ENCODE assay signal across 19 mouse cellular contexts in the genomic region with DNA sequence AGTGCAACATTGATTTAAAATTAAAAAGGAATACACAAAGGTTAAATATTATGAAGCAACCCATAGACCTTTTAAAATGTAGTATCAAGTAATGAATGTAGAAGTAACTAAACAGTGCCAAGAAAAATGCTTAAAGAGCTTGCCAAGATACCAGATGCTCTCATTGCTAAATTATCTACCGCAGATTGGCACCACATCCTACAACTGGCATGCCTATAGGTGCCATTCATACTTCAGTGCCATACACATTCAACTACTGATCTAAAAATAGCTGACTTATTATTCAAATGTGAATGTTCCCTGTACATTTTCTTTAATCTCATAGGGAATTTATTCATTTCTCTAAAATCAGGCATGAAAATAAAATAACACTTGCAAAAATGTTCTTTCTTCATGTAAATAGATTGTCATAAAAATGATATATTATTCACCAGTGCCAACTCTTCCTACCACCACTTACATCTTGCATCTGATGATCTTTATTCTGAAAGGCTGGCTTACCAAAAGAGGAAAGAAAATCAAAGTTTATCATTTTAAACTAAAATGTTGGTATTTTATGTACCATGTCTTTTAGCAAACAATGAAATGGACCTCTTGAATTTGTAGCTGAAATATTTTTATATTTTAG.
DNase-seq lines count a peak whose midpoint lies in the region; ATAC-seq lines count a peak whose summit lies in the region.
"Had no signal": no experiment of that assay in that cellular context is flagged by ENCODE, and none has a peak within 500 bp of the region (broad histone marks: within the 10 kb centered on the region; RNA-seq: fewer than 3 reads in every experiment).

No protein-coding gene starts in this region.

- H3K36me3 ChIP-seq in kidney, embryonic 14.5 days (ENCODE audit: control insufficient read depth, insufficient read depth, low read length), result no peaks in the 10 kb centered on the region
- H3K36me3 ChIP-seq: heart, embryonic 13.5 days; midbrain, embryonic 13.5 days; stomach, embryonic 15.5 days had no signal

- H3K4me2 ChIP-seq in kidney, embryonic 14.5 days (replicated peaks; ENCODE audit: low read depth, low read length), result no peak overlapping the region
- H3K4me2 ChIP-seq: heart, embryonic 13.5 days; lung, embryonic 14.5 days; midbrain, embryonic 13.5 days; stomach, embryonic 15.5 days had no signal

- H3K27me3 ChIP-seq in kidney, embryonic 14.5 days (ENCODE audit: control insufficient read depth, insufficient read depth, low read length), result no peaks in the 10 kb centered on the region
- H3K27me3 ChIP-seq: heart, embryonic 13.5 days; midbrain, embryonic 13.5 days; stomach, embryonic 15.5 days had no signal

- no peak overlapping the region for H3K4me3 ChIP-seq in kidney, embryonic 14.5 days (ENCODE audit: low read length)
- H3K4me3 ChIP-seq: heart, embryonic 13.5 days; midbrain, embryonic 13.5 days; stomach, embryonic 15.5 days had no signal

- no peak overlapping the region for H3K27ac ChIP-seq in kidney, embryonic 14.5 days (ENCODE audit: low read depth, low read length)
- H3K27ac ChIP-seq: heart, embryonic 13.5 days; midbrain, embryonic 13.5 days; stomach, embryonic 15.5 days had no signal

- no peaks in the 10 kb centered on the region for H3K9me3 ChIP-seq in kidney, embryonic 14.5 days (ENCODE audit: control insufficient read depth, low read length)
- H3K9me3 ChIP-seq: heart, embryonic 13.5 days; midbrain, embryonic 13.5 days; stomach, embryonic 15.5 days had no signal

- no peak overlapping the region for H3K9ac ChIP-seq in kidney, embryonic 14.5 days (ENCODE audit: low read depth, low read length)
- H3K9ac ChIP-seq: heart, embryonic 13.5 days; lung, embryonic 14.5 days; midbrain, embryonic 13.5 days; stomach, embryonic 15.5 days had no signal

- intact Hi-C loops in left cerebral cortex, postnatal 4 days (cut with DNase I), result no loop called here

- peak; percentile 39 to 54 for DNase-seq in cerebellum, postnatal 10 days
- no peak for DNase-seq in cerebellum, postnatal 4 days (ENCODE audit: low spot score in 2 of 2)
- DNase-seq in layer of hippocampus, adult 18-20 months (ENCODE audit: low spot score in 2 of 2), result peak; percentile 1 to 37
- no peak for DNase-seq in layer of hippocampus, postnatal 10 days (ENCODE audit: low spot score in 2 of 2)
- peak; percentile 71 for DNase-seq in brain, embryonic 18.5 days (ENCODE audit: low read depth, low spot score)
- DNase-seq in left cerebral cortex, postnatal 4 days, result peak; percentile 19
- no peak for DNase-seq in cerebellum, adult 8-10 months
- DNase-seq: adrenal gland, postnatal 25 days; heart, postnatal 4 days; kidney, postnatal 10 days; liver; lung, embryonic 14.5 days; thymus, postnatal 36 days had no signal

- H3K4me1 ChIP-seq in kidney, embryonic 14.5 days (ENCODE audit: control insufficient read depth, insufficient read depth, low read length), result no peaks in the 10 kb centered on the region
- H3K4me1 ChIP-seq: heart, embryonic 13.5 days; stomach, embryonic 15.5 days had no signal

- no peak for ATAC-seq in kidney, embryonic 14.5 days (ENCODE audit: low FRiP score, low TSS enrichment)
- ATAC-seq: activated CD4-positive, CD25-positive, alpha-beta regulatory T cell, adult 4 months; intestine, postnatal 0 days; midbrain, embryonic 13.5 days had no signal

- WGBS in kidney, embryonic 14.5 days, result 95% methylated on average over 1 of the region's 1 CpGs

Comparison
In these comparisons a context has a peak if more than half of its experiments do, and no peak if none do; other contexts are left out.
1. DNase-seq: peak in cerebellum, postnatal 10 days (2 of 2), layer of hippocampus, adult 18-20 months (2 of 2), brain, embryonic 18.5 days (single experiment) and left cerebral cortex, postnatal 4 days (single experiment); none in cerebellum, postnatal 4 days (0 of 2), layer of hippocampus, postnatal 10 days (0 of 2) and cerebellum, adult 8-10 months (single experiment).